Mouse (Mus musculus) intestine, postnatal 0 days (tissue): ENCODE measurements around the gene Ptbp2. TPM values are rescaled to one million over a fixed set of nuclear protein-coding genes. Genes with fewer than 3 reads are reported as not detected.

Experiments used
- ATAC-seq: fragments of 200-750 bp; cut with Nextera tagmentation; 2 replicates; pipeline ENCODE4 v1.8.0; 2017; ENCODE audit warnings: mild to moderate bottlenecking, moderate TSS enrichment, moderate library complexity
- H3K27ac ChIP-seq: fragments of 300-500 bp; sonication (generic); 2 replicates; pipeline ENCODE4 v1.5.1; 2014; ENCODE audit warnings: mild to moderate bottlenecking, low read depth, low read length, moderate library complexity
- H3K27me3 ChIP-seq: fragments of 300-500 bp; sonication (generic); replicated peaks from 2 replicates; pipeline ENCODE4 v1.6.1; 2014; ENCODE audit warnings: low read length, mixed read lengths; ENCODE audit not compliant: control insufficient read depth, insufficient read depth
- H3K36me3 ChIP-seq: fragments of 300-500 bp; sonication (generic); 2 replicates; pipeline ENCODE4 v1.6.1; 2014; ENCODE audit warnings: mild to moderate bottlenecking, moderate library complexity; ENCODE audit not compliant: control insufficient read depth, insufficient read depth
- H3K4me1 ChIP-seq: fragments of 300-500 bp; sonication (generic); replicated peaks from 2 replicates; pipeline ENCODE4 v1.6.1; 2014; ENCODE audit warnings: antibody characterized with exemption, low read length, mixed read lengths; ENCODE audit not compliant: control insufficient read depth, insufficient read depth
- H3K4me2 ChIP-seq: fragments of 300-500 bp; sonication (generic); replicated peaks from 2 replicates; pipeline ENCODE4 v1.6.1; 2014; ENCODE audit warnings: low read depth, mild to moderate bottlenecking, moderate library complexity
- H3K4me3 ChIP-seq: fragments of 300-500 bp; sonication (generic); 2 replicates; pipeline ENCODE4 v1.5.1; 2014; ENCODE audit warnings: low read depth, low read length
- H3K9ac ChIP-seq: fragments of 300-500 bp; sonication (generic); 2 replicates; pipeline ENCODE4 v1.6.1; 2014; ENCODE audit warnings: mild to moderate bottlenecking, low read depth, low read length
- H3K9me3 ChIP-seq: fragments of 300-500 bp; sonication (generic); 2 replicates; pipeline ENCODE4 v1.6.1; 2016; ENCODE audit warnings: mixed run types; ENCODE audit not compliant: control insufficient read depth
- CTCF ChIP-seq: sonication (generic); IDR thresholded peaks from 2 replicates; pipeline ENCODE4 v1.5.1; 2016; ENCODE audit warnings: low read depth, mild to moderate bottlenecking, control low read depth, antibody characterized with exemption, moderate library complexity
- WGBS: fragments of 180-500 bp; shearing (Covaris S2); extraction: QIAGEN DNeasy Blood & Tissue Kit; methylation state at CpG from one replicate; pipeline ENCODE4 v1.1.7; 2014; 5-methylcytosine and 5-hydroxymethylcytosine counted together
- polyA plus RNA-seq: library from polyadenylated mRNA; unstranded; fragments of >200 nt; fragmentation: Nextera tagmentation; extraction: Ambion mirVana; gene quantifications from 2 replicates; pipeline ENCODE4 v1.2.1, GENCODE M21; 2015

Ptbp2 gene
- polyA plus RNA-seq, result 22.5 and 26.4 TPM in 2 replicates

- Histone ChIP-seq H3K27ac (peak within 1 kb of the TSS; percentile 94), H3K4me1 (no peaks in the 10 kb centered on the region), H3K9me3 (no peaks in the 10 kb centered on the region), H3K27me3 (no peaks in the 10 kb centered on the region), H3K36me3 (no peaks in the 10 kb centered on the region), H3K4me2 (peak within 1 kb of the TSS; percentile 73), H3K4me3 (peak within 1 kb of the TSS; percentile 96), H3K9ac (peak within 1 kb of the TSS; percentile 99)
- TF ChIP-seq CTCF, result no peak
- no peak for ATAC-seq
- 90% methylated on average over 4 of the region's 4 CpGs for WGBS
These were observed at the start of gene Ptbp2 for GRCm38 (mm10) chr3:119784366-119784765. Ptbp2 (minus strand) TSS chr3:119784466.

- Histone ChIP-seq H3K27ac (no peak overlapping the region), H3K27me3 (no peaks in the 10 kb centered on the region), H3K4me1 (no peaks in the 10 kb centered on the region), H3K4me3 (no peak overlapping the region), H3K9me3 (no peaks in the 10 kb centered on the region), H3K36me3 (no peaks in the 10 kb centered on the region), H3K9ac (no peak overlapping the region), H3K4me2 (no peak overlapping the region)
- WGBS, result 67% methylated on average over 1 of the region's 1 CpGs
- ATAC-seq, result no peak
- TF ChIP-seq CTCF, result no peak
These were observed 30.4 kb upstream of the Ptbp2 start for GRCm38 (mm10) chr3:119814678-119815077.

DNA sequence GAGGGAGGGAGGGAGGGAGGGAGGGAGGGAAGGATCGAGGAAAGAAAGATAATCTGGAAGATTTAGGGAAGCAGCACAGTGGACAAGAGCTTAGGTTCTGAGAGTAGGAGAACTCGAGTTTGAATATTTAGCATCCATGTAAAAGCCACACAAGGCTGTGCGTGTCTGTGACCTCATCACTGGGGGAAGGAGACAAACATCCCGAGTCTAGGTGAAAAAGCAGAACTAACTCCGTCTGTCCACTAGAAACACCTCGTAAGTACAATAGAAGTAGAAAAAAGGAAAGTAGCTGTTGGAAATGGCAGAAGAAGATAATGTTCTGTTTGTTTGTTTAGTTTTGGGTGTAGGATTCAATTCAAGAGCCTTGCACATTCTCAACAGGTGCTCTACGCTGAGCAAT, 21.9 kb upstream of the Ptbp2 start:
- 77% methylated on average over 7 of the region's 7 CpGs for WGBS

DNA sequence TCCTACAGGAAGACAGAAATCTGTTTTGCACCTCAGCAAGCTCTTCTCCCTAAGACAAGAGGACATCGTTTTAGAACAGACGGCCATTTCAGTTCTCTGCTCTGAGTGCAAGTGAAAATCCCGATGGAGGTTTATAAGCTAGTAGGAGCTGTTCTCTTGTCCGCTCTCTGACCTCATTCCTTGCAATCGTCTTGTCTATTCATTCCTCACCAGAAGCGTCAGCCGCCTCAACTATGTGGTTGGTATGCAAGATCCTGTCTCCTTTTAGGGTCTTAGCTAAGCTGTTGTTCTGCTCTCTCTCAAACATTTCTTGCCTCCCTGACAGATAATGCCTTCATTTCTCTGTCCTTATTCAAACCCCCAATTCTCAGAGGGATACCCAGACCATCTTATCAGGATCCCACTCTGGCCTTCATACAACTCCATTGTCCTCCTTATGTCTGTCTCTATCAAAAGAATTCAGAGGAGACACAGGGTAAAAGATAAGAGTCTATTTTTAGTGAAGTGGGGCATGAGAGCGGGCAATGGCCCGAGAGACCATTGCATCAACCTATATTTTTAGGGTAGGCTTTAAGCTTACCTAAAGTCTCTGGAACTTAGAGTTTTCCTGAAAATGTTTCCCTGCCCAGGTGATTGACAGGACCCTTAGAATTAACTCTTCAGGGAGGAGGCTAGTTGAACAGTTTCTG, 10.6 kb upstream of the Ptbp2 start:
- no peak for ATAC-seq
- H3K27ac ChIP-seq, result no peak overlapping the region

More for the DNA sequence above, 21.9 kb upstream of the Ptbp2 start:
- no peak for TF ChIP-seq CTCF
- H3K27ac ChIP-seq, result no peak overlapping the region
- H3K9me3 ChIP-seq, result no peaks in the 10 kb centered on the region
- H3K4me2 ChIP-seq, result no peak overlapping the region
- H3K4me3 ChIP-seq, result no peak overlapping the region
- no peak for ATAC-seq
- no peak overlapping the region for H3K9ac ChIP-seq
- H3K36me3 ChIP-seq, result no peaks in the 10 kb centered on the region
- no peaks in the 10 kb centered on the region for H3K27me3 ChIP-seq
- H3K4me1 ChIP-seq, result no peaks in the 10 kb centered on the region

GRCm38 (mm10) chr3:119782946-119783701, 1.1 kb downstream of the Ptbp2 start:
- Histone ChIP-seq H3K9me3 (no peaks in the 10 kb centered on the region), H3K36me3 (no peaks in the 10 kb centered on the region), H3K4me1 (no peaks in the 10 kb centered on the region), H3K27me3 (no peaks in the 10 kb centered on the region), H3K4me2 (peak overlapping the region; percentile 73), H3K27ac (peak overlapping the region; percentile 94), H3K4me3 (peak overlapping the region; percentile 96), H3K9ac (peak overlapping the region; percentile 99)
- whole genome bisulfite sequencing, result under 1% methylated on average over 58 of the region's 89 CpGs
- ATAC-seq, result peak; percentile 96
- TF ChIP-seq CTCF, result no peak

More for the DNA sequence above, 10.6 kb upstream of the Ptbp2 start:
- Histone ChIP-seq H3K4me3 (no peak overlapping the region), H3K4me1 (no peaks in the 10 kb centered on the region), H3K9ac (no peak overlapping the region), H3K4me2 (no peak overlapping the region), H3K9me3 (no peaks in the 10 kb centered on the region), H3K36me3 (no peaks in the 10 kb centered on the region), H3K27me3 (no peaks in the 10 kb centered on the region)
- no peak for TF ChIP-seq CTCF
- WGBS, result 76% methylated on average over 9 of the region's 9 CpGs

GRCm38 (mm10) chr3:119782022-119782945, 2.0 kb downstream of the Ptbp2 start:
- no peak for TF ChIP-seq CTCF
- Histone ChIP-seq H3K27me3 (no peaks in the 10 kb centered on the region), H3K9ac (peak overlapping the region; percentile 99), H3K4me2 (peak overlapping the region; percentile 73), H3K4me1 (no peaks in the 10 kb centered on the region), H3K4me3 (peak overlapping the region; percentile 96), H3K27ac (peak overlapping the region; percentile 94), H3K9me3 (no peaks in the 10 kb centered on the region), H3K36me3 (no peaks in the 10 kb centered on the region)
- WGBS, result 1% methylated on average over 47 of the region's 63 CpGs
- peak; percentile 64 for ATAC-seq
